Mouse (Mus musculus) heart, adult 11 months (tissue): Measurements from ENCODE around the gene Gtpbp10.

Experiments used
- DNase-seq: peaks from one replicate; pipeline ENCODE4 v3.0.0; 2022

Gene Gtpbp10

GRCm38 (mm10) chr5:5559079-5559740 is at the start of gene Gtpbp10:
Gene Gtpbp10, minus strand, starts transcription at chr5:5559538.
- DNase-seq: peak; percentile 98

DNA sequence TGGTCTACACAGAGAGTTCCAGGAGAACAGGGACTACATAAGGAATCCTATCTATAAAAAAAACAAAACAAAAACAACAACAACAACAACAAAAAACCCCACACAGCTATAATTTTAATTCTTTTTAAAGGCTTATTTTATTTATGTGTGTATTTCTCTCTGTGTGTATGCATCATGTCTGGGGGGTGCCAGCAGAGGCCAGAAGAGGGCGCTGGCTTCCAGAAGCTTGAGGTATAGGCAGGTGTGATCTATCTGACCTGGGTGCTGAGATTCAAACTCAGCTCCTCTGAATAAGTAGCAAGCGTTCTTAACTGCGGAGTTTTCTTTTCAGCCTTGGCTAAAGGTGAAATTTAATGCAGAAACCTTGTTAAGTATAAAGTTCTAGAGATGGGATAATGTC is 28.3 kb upstream of the Gtpbp10 start:
- DNase-seq: no peak

DNA sequence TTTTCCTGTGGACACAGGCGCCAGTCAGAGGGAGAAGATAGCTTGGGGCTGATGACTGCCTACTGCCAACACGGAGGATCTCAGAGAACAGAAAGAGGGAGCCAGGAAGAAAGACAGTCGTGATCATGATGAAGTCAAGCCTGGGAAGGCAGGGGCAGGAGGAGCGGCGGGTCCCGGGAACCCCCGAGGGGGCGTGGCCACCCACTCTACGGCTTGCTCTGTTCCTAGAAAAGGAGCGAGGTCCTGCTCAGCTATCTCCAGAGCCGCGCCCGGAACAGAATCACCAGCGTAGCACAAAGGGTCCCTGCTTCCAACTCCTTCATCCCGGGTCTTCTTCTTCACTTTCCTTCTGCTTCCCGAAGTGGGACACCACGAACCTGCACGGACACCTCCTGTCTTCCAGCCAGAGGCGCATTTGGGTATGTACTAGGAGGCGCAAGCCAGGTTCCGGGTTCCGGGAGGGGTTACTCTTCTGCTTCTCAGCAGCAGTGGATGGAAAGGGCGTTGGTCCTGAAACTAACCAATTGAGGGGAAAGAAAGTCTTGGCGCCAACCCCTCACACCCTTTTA is 14.5 kb upstream of the Gtpbp10 start, which contains the start of gene Gm8773:
Gene Gm8773, plus strand, starts transcription at position 51 of the 569 bp plus-strand sequence.
- DNase-seq: no peak

DNA sequence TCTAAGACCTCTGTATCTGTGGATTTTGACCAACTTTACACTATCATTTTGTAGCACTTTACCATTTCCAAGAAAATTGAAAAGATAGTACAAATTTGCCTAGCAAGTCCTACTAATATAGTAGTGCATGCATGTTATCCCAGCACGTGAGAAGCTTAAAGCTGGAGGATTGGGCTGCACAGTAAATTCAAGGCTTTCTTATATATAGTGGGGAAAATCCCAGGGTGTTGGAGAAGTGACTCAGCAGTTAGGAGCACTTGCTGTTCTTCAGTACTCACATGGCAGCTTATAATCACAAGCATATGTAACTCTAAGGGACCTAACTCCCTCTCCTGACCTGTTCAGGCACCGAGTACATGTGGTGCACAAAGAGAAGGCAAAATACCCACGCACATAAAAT is 3.1 kb upstream of the Gtpbp10 start:
- DNase-seq: no peak

- DNase-seq: no peak
Measured at GRCm38 (mm10) chr5:5561041-5561706, 1.8 kb upstream of the Gtpbp10 start.

GRCm38 (mm10) chr5:5559798-5560197 is 460 bp upstream of the Gtpbp10 start:
- no peak for DNase-seq

- no peak for DNase-seq
Measured at GRCm38 (mm10) chr5:5551110-5551509, 8.2 kb downstream of the Gtpbp10 start.

DNA sequence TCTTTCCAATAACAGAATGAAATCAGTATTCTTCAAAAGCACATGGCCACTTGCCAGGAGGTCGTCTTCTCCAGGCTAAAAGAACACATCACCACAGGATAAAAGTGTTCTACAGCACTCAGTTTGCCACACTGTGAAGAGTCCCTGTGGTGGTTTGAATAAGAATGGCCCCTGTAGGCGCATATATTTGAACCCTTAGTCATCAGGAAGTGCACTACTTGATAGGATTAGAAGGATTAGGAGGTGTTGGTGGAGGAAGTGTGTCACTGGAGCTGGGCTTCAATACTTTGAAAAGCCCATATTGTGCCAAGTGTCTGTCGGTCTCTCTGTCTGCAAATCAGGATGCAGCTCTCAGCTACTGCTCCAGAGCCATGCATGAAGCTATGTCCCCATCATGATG is 19.0 kb downstream of the Gtpbp10 start:
- no peak for DNase-seq

DNA sequence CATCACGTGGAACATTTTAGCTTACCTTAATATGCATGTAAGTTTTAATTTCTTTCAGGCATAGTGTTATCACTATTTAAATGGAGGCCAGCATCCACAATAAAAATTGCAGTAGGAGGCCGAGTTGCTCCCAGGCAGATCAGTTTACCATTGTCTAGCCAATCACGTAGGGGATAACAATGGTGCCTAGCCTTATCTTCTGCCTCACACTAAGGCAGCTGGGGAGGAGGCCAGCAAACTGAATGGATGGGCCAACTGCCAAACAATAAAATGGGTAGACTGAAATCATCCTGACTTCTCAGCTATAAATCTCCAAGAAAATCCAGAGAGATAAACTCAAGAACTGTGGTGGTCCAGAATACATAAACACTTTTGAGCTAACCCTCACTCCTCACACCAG is 19.6 kb downstream of the Gtpbp10 start:
- no peak for DNase-seq

- DNase-seq: no peak
Measured at GRCm38 (mm10) chr5:5536131-5536530, 23.2 kb downstream of the Gtpbp10 start.

DNA sequence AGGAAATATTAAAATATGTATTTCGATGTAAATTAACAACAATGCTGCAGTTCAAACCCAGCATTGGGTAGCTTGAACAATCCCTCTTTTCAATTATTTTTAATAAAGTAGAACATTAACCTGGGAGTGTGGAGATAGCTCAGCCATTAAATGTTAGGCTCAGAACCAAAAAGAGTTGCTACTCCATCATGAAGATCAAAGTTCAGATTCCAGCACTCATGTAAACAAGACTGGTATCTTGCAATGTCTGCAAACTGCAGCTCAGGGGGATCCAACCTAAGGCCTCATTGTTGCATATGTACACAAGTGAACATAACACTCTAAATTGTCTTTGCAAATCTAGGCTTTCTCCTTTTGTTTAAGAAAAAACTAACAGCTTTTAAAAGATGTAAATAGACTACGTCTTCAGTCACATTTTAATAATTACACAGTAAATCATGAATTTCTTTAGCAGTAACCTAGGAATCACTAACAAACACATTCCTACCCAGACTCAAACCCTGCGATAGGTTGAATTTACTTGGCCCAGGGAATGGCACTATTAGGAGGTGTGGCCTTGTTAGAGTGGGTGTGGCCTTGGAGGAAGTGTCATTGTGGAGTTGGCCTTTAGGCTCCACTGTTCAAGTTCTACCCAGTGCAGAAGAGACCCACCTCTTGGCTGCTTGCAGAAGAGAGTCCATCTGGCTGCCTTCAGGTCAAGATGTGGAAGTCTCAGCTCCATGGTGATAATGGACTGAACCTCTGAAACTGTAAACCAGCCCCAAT is 25.5 kb downstream of the Gtpbp10 start:
- no peak for DNase-seq

DNA sequence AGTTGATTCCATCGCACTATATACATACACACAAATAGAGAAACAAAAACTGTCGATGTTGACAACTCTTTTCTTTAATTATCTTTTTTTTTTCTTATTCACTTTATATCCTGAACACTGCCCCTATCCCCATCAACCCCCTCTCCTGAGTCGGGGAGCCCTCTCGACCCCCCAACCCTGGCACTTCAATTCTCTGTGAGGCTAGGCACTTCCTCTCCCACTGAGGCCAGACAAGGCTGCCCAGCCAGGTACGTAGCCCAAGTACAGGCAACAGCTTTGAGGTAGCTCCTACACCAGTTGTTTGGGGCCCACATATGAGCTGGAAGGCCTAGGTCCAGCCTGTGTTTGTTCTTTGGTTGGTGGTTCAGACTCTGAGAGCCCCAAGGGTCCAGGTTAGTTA is 43.9 kb downstream of the Gtpbp10 start:
- peak; percentile 88 for DNase-seq

- DNase-seq: peak; percentile 100
Measured at GRCm38 (mm10) chr5:5514196-5515076, 44.9 kb downstream of the Gtpbp10 start, which contains the start of gene Cldn12. Gene Cldn12, minus strand, starts transcription at chr5:5514958.

- no peak for DNase-seq
Measured at GRCm38 (mm10) chr5:5511401-5511800, 47.9 kb downstream of the Gtpbp10 start.

DNA sequence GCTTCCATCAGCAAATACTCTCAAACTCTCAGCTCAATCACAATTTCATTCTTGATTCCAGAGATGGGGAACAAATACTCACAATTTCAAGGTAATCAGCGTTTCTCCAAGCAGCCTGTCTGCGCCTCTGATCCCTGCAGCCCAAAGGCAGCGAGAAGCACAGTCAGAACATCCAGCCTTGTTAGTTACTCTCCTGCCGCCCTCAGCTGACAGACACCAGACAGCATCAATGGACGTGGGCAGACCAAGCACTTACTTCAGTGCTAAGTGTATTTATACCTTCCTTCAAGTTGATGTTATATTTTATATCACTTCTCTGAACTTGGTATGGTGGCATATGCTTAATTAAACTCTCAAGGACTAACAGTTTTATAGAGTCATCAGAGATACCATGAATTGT is 48.3 kb downstream of the Gtpbp10 start:
- no peak for DNase-seq

DNA sequence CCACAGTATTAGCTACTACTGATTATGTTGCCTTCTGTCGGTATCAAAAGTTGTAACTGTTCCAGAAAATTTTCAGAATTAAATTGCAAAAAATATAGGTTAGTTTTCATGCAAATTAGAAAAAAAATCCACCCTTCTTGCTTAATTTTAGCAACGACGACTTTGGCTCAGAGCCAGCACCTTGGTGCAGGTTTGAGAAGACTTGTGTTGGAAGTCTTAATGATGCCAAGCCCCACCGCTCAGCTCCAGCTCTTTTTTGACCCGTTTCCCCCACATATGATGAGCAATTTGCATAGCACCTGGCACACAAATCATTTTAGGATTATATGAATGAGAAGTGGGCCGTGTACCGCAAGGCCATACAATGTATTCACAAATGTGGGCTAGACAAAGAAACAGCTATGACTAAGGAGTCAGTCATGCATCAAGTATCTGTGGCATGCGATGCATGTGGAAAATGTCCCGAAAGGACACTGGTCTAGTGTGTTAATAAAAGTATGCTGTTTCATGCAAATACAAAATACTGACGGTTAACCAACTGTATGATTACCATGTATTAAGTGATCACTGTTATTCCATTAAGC is 48.9 kb downstream of the Gtpbp10 start:
- no peak for DNase-seq

- no peak for DNase-seq
Measured at GRCm38 (mm10) chr5:5508231-5508630, 51.1 kb downstream of the Gtpbp10 start.

DNA sequence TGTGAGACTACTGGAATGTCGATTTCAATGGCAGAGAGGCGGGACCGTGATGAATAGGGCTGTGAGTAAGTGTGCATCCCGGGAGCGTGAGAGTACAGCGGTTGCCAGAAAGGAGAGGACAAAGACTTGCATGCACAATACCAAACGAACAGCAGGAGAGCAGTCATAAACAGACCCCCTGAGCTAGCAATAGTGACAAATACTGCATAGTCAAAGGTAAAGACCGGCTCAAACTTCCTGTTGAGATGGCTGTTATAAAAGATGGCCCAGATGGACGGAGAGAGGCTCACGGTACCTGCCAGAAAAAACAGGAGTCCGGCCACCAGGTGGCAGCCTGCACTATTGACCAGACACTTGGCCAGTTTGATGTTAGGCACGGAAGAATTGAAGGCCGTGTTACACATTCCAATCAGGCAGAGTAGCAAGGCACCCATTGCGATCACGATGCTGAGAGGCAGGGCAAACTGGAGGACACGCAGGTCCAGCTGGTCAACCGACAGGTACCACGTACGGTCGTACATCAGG is 51.6 kb downstream of the Gtpbp10 start:
- peak; percentile 89 for DNase-seq

- no peak for DNase-seq
Measured at GRCm38 (mm10) chr5:5504456-5504855, 54.9 kb downstream of the Gtpbp10 start.

- peak; percentile 91 for DNase-seq
Measured at GRCm38 (mm10) chr5:5503381-5503780, 56.0 kb downstream of the Gtpbp10 start.

GRCm38 (mm10) chr5:5501583-5501982 is 57.8 kb downstream of the Gtpbp10 start:
- no peak for DNase-seq

- DNase-seq: no peak
Measured at GRCm38 (mm10) chr5:5496393-5496792, 62.9 kb downstream of the Gtpbp10 start.
